In genomic region chr19:7236011-7236410, GRCm38 (mm10) we compare ENCODE assay signal across 28 mouse cellular contexts. TPM values are rescaled to one million over a fixed set of nuclear protein-coding genes. Genes with fewer than 3 reads are reported as not detected.
A peak's percentile ranks its signal among the peaks of the same experiment; 100 is the strongest.
DNase-seq lines count a peak whose midpoint lies in the region; ATAC-seq and TF ChIP-seq lines count a peak whose summit lies in the region.
"Had no signal": no experiment of that assay in that cellular context is flagged by ENCODE, and none has a peak within 500 bp of the region (broad histone marks: within the 10 kb centered on the region; RNA-seq: fewer than 3 reads in every experiment).

No protein-coding gene starts in this region.

- no peak overlapping the region for H3K4me2 ChIP-seq in forebrain, embryonic 12.5 days
- H3K4me2 ChIP-seq in forebrain, embryonic 14.5 days (ENCODE audit: low read length) = no peak overlapping the region
- H3K4me2 ChIP-seq: embryonic facial prominence, embryonic 12.5 days; heart, embryonic 13.5 days; hindbrain, embryonic 14.5 days had no signal

- no peak overlapping the region for H3K27ac ChIP-seq in forebrain, embryonic 12.5 days
- no peak overlapping the region for H3K27ac ChIP-seq in forebrain, embryonic 14.5 days (ENCODE audit: low read depth, low read length)
- no peak overlapping the region; the same call in 1 of the 2 replicates for H3K27ac ChIP-seq in kidney, adult 2 months (ENCODE audit: insufficient read depth, low read depth, low read length)
- H3K27ac ChIP-seq: embryonic facial prominence, embryonic 12.5 days; heart, adult 2 months; heart, embryonic 10.5 days; heart, embryonic 13.5 days; hindbrain, embryonic 14.5 days; hindbrain, postnatal 0 days had no signal

- peaks cover 44% of the 10 kb centered on the region for H3K36me3 ChIP-seq in forebrain, embryonic 12.5 days (replicated peaks)
- peaks cover 37% of the 10 kb centered on the region for H3K36me3 ChIP-seq in forebrain, embryonic 14.5 days (ENCODE audit: control insufficient read depth, insufficient read depth, low read length)
- H3K36me3 ChIP-seq in kidney, adult 2 months (ENCODE audit: control insufficient read depth, insufficient read depth, low read length) = no peaks in the 10 kb centered on the region

- 95% methylated on average over 2 of the region's 2 CpGs for WGBS in forebrain, embryonic 12.5 days
- 90% methylated on average over 2 of the region's 2 CpGs for WGBS in forebrain, embryonic 14.5 days
- 59% methylated on average over 2 of the region's 2 CpGs for WGBS in kidney, adult 2 months

- no peak for DNase-seq in forebrain, embryonic 14.5 days (ENCODE audit: low spot score)
- DNase-seq in kidney, adult 2 months = peak; percentile 65
- no peak for DNase-seq in kidney, postnatal 4 days
- peak; percentile 30 to 62 for DNase-seq in kidney, postnatal 25 days
- no peak for DNase-seq in kidney, postnatal 10 days
- DNase-seq: adrenal gland, postnatal 10 days; adrenal gland, postnatal 36 days; B cell, adult 2 months; cerebellum, adult 18-20 months; cerebellum, adult 9-10 months; cerebellum, postnatal 14 days; gastrocnemius, postnatal 10 days; gastrocnemius, postnatal 36 days; heart, adult 2 months; heart, postnatal 14 days; heart, postnatal 4 days had no signal

- H3K4me3 ChIP-seq in forebrain, embryonic 12.5 days (replicated peaks) = no peak overlapping the region
- H3K4me3 ChIP-seq in forebrain, embryonic 14.5 days (ENCODE audit: low read depth, low read length) = no peak overlapping the region
- no peak overlapping the region for H3K4me3 ChIP-seq in kidney, adult 2 months (ENCODE audit: insufficient read depth, low read depth, low read length)
- H3K4me3 ChIP-seq: embryonic facial prominence, embryonic 12.5 days; erythroblast, embryonic 14.5 days; heart, adult 2 months; heart, embryonic 10.5 days; heart, embryonic 13.5 days had no signal

- no peak for TF ChIP-seq POLR2A in kidney, adult 2 months (IDR thresholded peaks at IDR 0.05; ENCODE audit: low read depth, low read length)

- H3K9ac ChIP-seq in forebrain, embryonic 12.5 days = 0 out of 2 replicates have a peak overlapping the region, but pooled peaks have one; percentile 4
- H3K9ac ChIP-seq in forebrain, embryonic 14.5 days (ENCODE audit: low read length) = no peak overlapping the region
- H3K9ac ChIP-seq: embryonic facial prominence, embryonic 12.5 days; heart, embryonic 13.5 days; hindbrain, embryonic 14.5 days had no signal

- peaks cover 26% of the 10 kb centered on the region for H3K4me1 ChIP-seq in forebrain, embryonic 12.5 days
- H3K4me1 ChIP-seq in forebrain, embryonic 14.5 days (ENCODE audit: control insufficient read depth, insufficient read depth, low read length) = peaks cover 7% of the 10 kb centered on the region
- H3K4me1 ChIP-seq in kidney, adult 2 months (ENCODE audit: control insufficient read depth, insufficient read depth, low read length) = peaks cover 2% of the 10 kb centered on the region; the same call in 1 of the 2 replicates

- no peak for TF ChIP-seq CTCF in kidney, adult 2 months (conservative IDR thresholded peaks at IDR 0.05; ENCODE audit: insufficient read depth, insufficient read length, low read depth, low read length)

- H3K9me3 ChIP-seq in forebrain, embryonic 12.5 days = no peaks in the 10 kb centered on the region
- no peaks in the 10 kb centered on the region for H3K9me3 ChIP-seq in forebrain, embryonic 14.5 days (replicated peaks; ENCODE audit: control insufficient read depth, low read length)
- H3K9me3 ChIP-seq: embryonic facial prominence, embryonic 12.5 days; G1E; heart, embryonic 10.5 days; heart, embryonic 13.5 days had no signal

- ATAC-seq in forebrain, embryonic 12.5 days (ENCODE audit: low FRiP score) = no peak
- no peak for ATAC-seq in forebrain, embryonic 14.5 days
- ATAC-seq: forebrain, embryonic 16.5 days; hindbrain, postnatal 0 days; inflammation-experienced regulatory T-cells, adult 6 months; Patski had no signal

- H3K27me3 ChIP-seq in forebrain, embryonic 12.5 days = no peaks in the 10 kb centered on the region
- H3K27me3 ChIP-seq in forebrain, embryonic 14.5 days (replicated peaks; ENCODE audit: control insufficient read depth, insufficient read depth, low read length) = no peaks in the 10 kb centered on the region
- no peaks in the 10 kb centered on the region for H3K27me3 ChIP-seq in kidney, adult 2 months (replicated peaks; ENCODE audit: control insufficient read depth, insufficient read depth, low read length)
- H3K27me3 ChIP-seq: CH12.LX; embryonic facial prominence, embryonic 12.5 days; heart, embryonic 13.5 days; Patski had no signal

RNA-seq across cellular contexts. Expression of gene Naa40, which starts 5.0 kb away (rescaled TPM):
- polyA plus RNA-seq in forebrain, embryonic 12.5 days (2016; fragmentation: Nextera tagmentation; extraction: Ambion mirVana) = 90.0 and 92.2 TPM in 2 replicates
- polyA plus RNA-seq in forebrain, embryonic 14.5 days (2014; fragmentation: Nextera tagmentation; extraction: Ambion mirVana) = 62.7 and 69.6 TPM in 2 replicates
- polyA plus RNA-seq in kidney, adult 2 months (2012; rRNA removed) = 23.7 and 26.2 TPM in 2 replicates

RNA-seq across cellular contexts. Expression of gene Cox8a, which starts 18.6 kb away (rescaled TPM):
- polyA plus RNA-seq in forebrain, embryonic 12.5 days (2016; fragmentation: Nextera tagmentation; extraction: Ambion mirVana) = 781 and 789 TPM in 2 replicates
- polyA plus RNA-seq in forebrain, embryonic 14.5 days (2014; fragmentation: Nextera tagmentation; extraction: Ambion mirVana) = 772 and 935 TPM in 2 replicates
- polyA plus RNA-seq in kidney, adult 2 months (2012; rRNA removed) = 3,607 and 3,750 TPM in 2 replicates

RNA-seq across cellular contexts. Expression of gene Otub1, which starts 29.9 kb away (rescaled TPM):
- 220 and 238 TPM in 2 replicates for polyA plus RNA-seq in forebrain, embryonic 12.5 days (2016; fragmentation: Nextera tagmentation; extraction: Ambion mirVana)
- 262 TPM in 2 replicates for polyA plus RNA-seq in forebrain, embryonic 14.5 days (2014; fragmentation: Nextera tagmentation; extraction: Ambion mirVana)
- 122 and 126 TPM in 2 replicates for polyA plus RNA-seq in kidney, adult 2 months (2012; rRNA removed)

RNA-seq across cellular contexts. Expression of gene Rcor2, which starts 31.1 kb away (rescaled TPM):
- polyA plus RNA-seq in forebrain, embryonic 12.5 days (2016; fragmentation: Nextera tagmentation; extraction: Ambion mirVana) = 88.6 and 89.4 TPM in 2 replicates
- 36.2 and 36.6 TPM in 2 replicates for polyA plus RNA-seq in forebrain, embryonic 14.5 days (2014; fragmentation: Nextera tagmentation; extraction: Ambion mirVana)
- 1.5 and 1.8 TPM in 2 replicates for polyA plus RNA-seq in kidney, adult 2 months (2012; rRNA removed)
- polyA plus RNA-seq: inflammation-experienced regulatory T-cells, adult 6 months had no signal

Comparison
In these comparisons a context has a peak if more than half of its experiments do, and no peak if none do; other contexts are left out.
1. DNase-seq: peak in kidney, adult 2 months (single experiment) and kidney, postnatal 25 days (2 of 2); none in forebrain, embryonic 14.5 days (single experiment), kidney, postnatal 4 days (0 of 2) and kidney, postnatal 10 days (single experiment).